Mouse (Mus musculus): Measurements from ENCODE around the gene Klhdc1. TPM values are rescaled to one million over a fixed set of nuclear protein-coding genes. Genes with fewer than 3 reads are reported as not detected.
A peak's percentile ranks its signal among the peaks of the same experiment; 100 is the strongest.

Gene Klhdc1
- polyA plus RNA-seq, 1 experiment, result 4.8 TPM

GRCm38 (mm10) chr12:69227776-69228466 lies 13.1 kb upstream of the Klhdc1 start, which contains the start of gene Pole2:
TSS of gene Pole2 (minus strand) at chr12:69228195.
- under 1% methylated on average over 37 of the region's 37 CpGs for WGBS
- Histone ChIP-seq H3K4me1 (ENCODE audit: control insufficient read depth, insufficient read depth, low read length) (no peaks in the 10 kb centered on the region; the same call in 1 of the 2 replicates), H3K4me3 (replicated peaks; ENCODE audit: extremely low read depth, low read depth, low read length) (peak within 1 kb of the TSS; percentile 71)
- no peak for TF ChIP-seq CTCF (IDR thresholded peaks at IDR 0.05; ENCODE audit: insufficient read depth, low read length)
- TF ChIP-seq POLR2A (IDR thresholded peaks at IDR 0.05; ENCODE audit: borderline replicate concordance, extremely low read depth, low read depth, low read length), result no peak
- peak; percentile 91 for DNase-seq

- Histone ChIP-seq H3K4me3 (replicated peaks; ENCODE audit: extremely low read depth, low read depth, low read length) (no peak overlapping the region), H3K4me1 (ENCODE audit: control insufficient read depth, insufficient read depth, low read length) (no peaks in the 10 kb centered on the region; the same call in 1 of the 2 replicates)
- 71% methylated on average over 2 of the region's 2 CpGs for WGBS
- TF ChIP-seq POLR2A (IDR thresholded peaks at IDR 0.05; ENCODE audit: borderline replicate concordance, extremely low read depth, low read depth, low read length), result no peak
- DNase-seq, result no peak
Measured at GRCm38 (mm10) chr12:69229251-69229650, 11.7 kb upstream of the Klhdc1 start.

GRCm38 (mm10) chr12:69235782-69236181 lies 5.2 kb upstream of the Klhdc1 start:
- Histone ChIP-seq H3K4me3 (replicated peaks; ENCODE audit: extremely low read depth, low read depth, low read length) (no peak overlapping the region), H3K4me1 (ENCODE audit: control insufficient read depth, insufficient read depth, low read length) (no peaks in the 10 kb centered on the region)
- no peak for DNase-seq
- TF ChIP-seq CTCF (IDR thresholded peaks at IDR 0.05; ENCODE audit: insufficient read depth, low read length), result no peak
- TF ChIP-seq POLR2A (IDR thresholded peaks at IDR 0.05; ENCODE audit: borderline replicate concordance, extremely low read depth, low read depth, low read length), result no peak
- 63% methylated on average over 6 of the region's 6 CpGs for WGBS

- DNase-seq, result no peak
- Histone ChIP-seq H3K4me3 (replicated peaks; ENCODE audit: extremely low read depth, low read depth, low read length) (no peak overlapping the region), H3K4me1 (ENCODE audit: control insufficient read depth, insufficient read depth, low read length) (peaks cover 4% of the 10 kb centered on the region; the same call in 1 of the 2 replicates)
- 22% methylated on average over 3 of the region's 3 CpGs for WGBS
- TF ChIP-seq POLR2A (IDR thresholded peaks at IDR 0.05; ENCODE audit: borderline replicate concordance, extremely low read depth, low read depth, low read length), result no peak
Measured at GRCm38 (mm10) chr12:69238284-69238683, 2.7 kb upstream of the Klhdc1 start.

- DNase-seq, result no peak
- TF ChIP-seq POLR2A (IDR thresholded peaks at IDR 0.05; ENCODE audit: borderline replicate concordance, extremely low read depth, low read depth, low read length) (no peak), CTCF (IDR thresholded peaks at IDR 0.05; ENCODE audit: insufficient read depth, low read length) (no peak)
- Histone ChIP-seq H3K4me3 (replicated peaks; ENCODE audit: extremely low read depth, low read depth, low read length) (peak overlapping the region; percentile 98), H3K4me1 (ENCODE audit: control insufficient read depth, insufficient read depth, low read length) (peaks cover 4% of the 10 kb centered on the region; the same call in 1 of the 2 replicates)
- 1% methylated on average over 3 of the region's 3 CpGs for WGBS
Measured at GRCm38 (mm10) chr12:69241405-69241770, 412 bp downstream of the Klhdc1 start.

GRCm38 (mm10) chr12:69241771-69242431 lies 925 bp downstream of the Klhdc1 start:
- peak; percentile 63; the same call in 1 of the 2 replicates for TF ChIP-seq POLR2A (IDR thresholded peaks at IDR 0.05; ENCODE audit: borderline replicate concordance, extremely low read depth, low read depth, low read length)
- TF ChIP-seq CTCF (IDR thresholded peaks at IDR 0.05; ENCODE audit: insufficient read depth, low read length), result no peak
- H3K4me3 ChIP-seq (replicated peaks; ENCODE audit: extremely low read depth, low read depth, low read length), result peak overlapping the region; percentile 98
- peaks cover 4% of the 10 kb centered on the region; the same call in 1 of the 2 replicates for H3K4me1 ChIP-seq (ENCODE audit: control insufficient read depth, insufficient read depth, low read length)
- WGBS, result under 1% methylated on average over 62 of the region's 64 CpGs
- DNase-seq, result peak; percentile 70

GRCm38 (mm10) chr12:69249766-69250165 lies 8.8 kb downstream of the Klhdc1 start:
- WGBS, result 85% methylated on average over 4 of the region's 4 CpGs
- no peak for DNase-seq
- Histone ChIP-seq H3K4me1 (ENCODE audit: control insufficient read depth, insufficient read depth, low read length) (no peaks in the 10 kb centered on the region), H3K4me3 (replicated peaks; ENCODE audit: extremely low read depth, low read depth, low read length) (no peak overlapping the region)
- no peak for TF ChIP-seq CTCF (IDR thresholded peaks at IDR 0.05; ENCODE audit: insufficient read depth, low read length)
- no peak for TF ChIP-seq POLR2A (IDR thresholded peaks at IDR 0.05; ENCODE audit: borderline replicate concordance, extremely low read depth, low read depth, low read length)

GRCm38 (mm10) chr12:69250756-69251155 lies 9.8 kb downstream of the Klhdc1 start:
- TF ChIP-seq CTCF (IDR thresholded peaks at IDR 0.05; ENCODE audit: insufficient read depth, low read length) (no peak), POLR2A (IDR thresholded peaks at IDR 0.05; ENCODE audit: borderline replicate concordance, extremely low read depth, low read depth, low read length) (no peak)
- WGBS, result 78% methylated on average over 8 of the region's 8 CpGs
- Histone ChIP-seq H3K4me3 (replicated peaks; ENCODE audit: extremely low read depth, low read depth, low read length) (no peak overlapping the region), H3K4me1 (ENCODE audit: control insufficient read depth, insufficient read depth, low read length) (no peaks in the 10 kb centered on the region)
- DNase-seq, result no peak

GRCm38 (mm10) chr12:69253806-69254205 lies 12.8 kb downstream of the Klhdc1 start:
- H3K4me3 ChIP-seq (replicated peaks; ENCODE audit: extremely low read depth, low read depth, low read length), result no peak overlapping the region
- 83% methylated on average over 1 of the region's 1 CpGs for WGBS
- H3K4me1 ChIP-seq (ENCODE audit: control insufficient read depth, insufficient read depth, low read length), result no peaks in the 10 kb centered on the region
- TF ChIP-seq POLR2A (IDR thresholded peaks at IDR 0.05; ENCODE audit: borderline replicate concordance, extremely low read depth, low read depth, low read length), result no peak
- TF ChIP-seq CTCF (IDR thresholded peaks at IDR 0.05; ENCODE audit: insufficient read depth, low read length), result no peak
- no peak for DNase-seq

GRCm38 (mm10) chr12:69257836-69258235 lies 16.9 kb downstream of the Klhdc1 start:
- DNase-seq, result no peak
- no peak overlapping the region for H3K4me3 ChIP-seq (replicated peaks; ENCODE audit: extremely low read depth, low read depth, low read length)
- 68% methylated on average over 11 of the region's 11 CpGs for WGBS

More at GRCm38 (mm10) chr12:69257836-69258235, 16.9 kb downstream of the Klhdc1 start:
- no peak for TF ChIP-seq CTCF (IDR thresholded peaks at IDR 0.05; ENCODE audit: insufficient read depth, low read length)
- no peak for TF ChIP-seq POLR2A (IDR thresholded peaks at IDR 0.05; ENCODE audit: borderline replicate concordance, extremely low read depth, low read depth, low read length)
- H3K4me1 ChIP-seq (ENCODE audit: control insufficient read depth, insufficient read depth, low read length), result no peaks in the 10 kb centered on the region
